Mouse (Mus musculus): ENCODE data around the gene Olfr1043. TPM values are rescaled to one million over a fixed set of nuclear protein-coding genes. Genes with fewer than 3 reads are reported as not detected.
"Not testable (repeated sequence)": the region's sequence is repeated elsewhere in the genome, so short reads cannot be mapped to it uniquely, and the experiment has no call there.

Gene Olfr1043
- not detected for total RNA-seq (2021)
- long read RNA-seq, experiment 1, result 0 reads
- long read RNA-seq, experiment 2, result 0 reads

GRCm38 (mm10) chr2:86167422-86167821 lies at the start of gene Olfr1043:
TSS of gene Olfr1043 (minus strand) at chr2:86167522.
- no peak for DNase-seq (ENCODE audit: low spot score)

GRCm38 (mm10) chr2:86202909-86203308 lies 35.6 kb upstream of the Olfr1043 start, which contains the start of gene Olfr1045:
TSS of gene Olfr1045 (minus strand) at chr2:86203009.
- DNase-seq (ENCODE audit: low spot score), result no peak

GRCm38 (mm10) chr2:86195863-86196262 lies 28.5 kb upstream of the Olfr1043 start:
- no peak for DNase-seq (ENCODE audit: low spot score)

- no peak for DNase-seq (ENCODE audit: low spot score)
Measured at GRCm38 (mm10) chr2:86185583-86185982, 18.3 kb upstream of the Olfr1043 start, which contains the start of gene Olfr52. TSS of gene Olfr52 (minus strand) at chr2:86185683.

GRCm38 (mm10) chr2:86179950-86180349 lies 12.6 kb upstream of the Olfr1043 start:
- no peak for DNase-seq (ENCODE audit: low spot score)

- DNase-seq (ENCODE audit: low spot score), result no peak
Measured at GRCm38 (mm10) chr2:86177720-86178119, 10.4 kb upstream of the Olfr1043 start, which contains the start of gene Olfr1044. TSS of gene Olfr1044 (minus strand) at chr2:86177820.

- DNase-seq (ENCODE audit: low spot score), result not testable (repeated sequence)
Measured at GRCm38 (mm10) chr2:86175422-86175821, 8.1 kb upstream of the Olfr1043 start.

- DNase-seq (ENCODE audit: low spot score), result no peak
Measured at GRCm38 (mm10) chr2:86161738-86162137, 5.6 kb downstream of the Olfr1043 start, which contains the start of gene Olfr1042. TSS of gene Olfr1042 (minus strand) at chr2:86161838.

GRCm38 (mm10) chr2:86146632-86147031 lies 20.7 kb downstream of the Olfr1043 start, which contains the start of gene Olfr1040:
TSS of gene Olfr1040 (minus strand) at chr2:86146732.
- no peak for DNase-seq (ENCODE audit: low spot score)

- no peak for DNase-seq (ENCODE audit: low spot score)
Measured at GRCm38 (mm10) chr2:86135828-86136227, 31.5 kb downstream of the Olfr1043 start, which contains the start of gene Olfr1039. TSS of gene Olfr1039 (minus strand) at chr2:86135928.

Other genes with a start within 250 kb of the Olfr1043 start
- not detected for gene Olfr1026, start 246.0 kb downstream of the Olfr1043 start, total RNA-seq (2021)
- not detected for gene Olfr1028, start 217.1 kb downstream of the Olfr1043 start, total RNA-seq (2021)
- gene Olfr1029, start 193.6 kb downstream of the Olfr1043 start, total RNA-seq (2021), result not detected
- not detected for gene Olfr1030, start 188.2 kb downstream of the Olfr1043 start, total RNA-seq (2021)
- not detected for gene Olfr1031, start 177.2 kb downstream of the Olfr1043 start, total RNA-seq (2021)
- gene Olfr1032, start 162.0 kb downstream of the Olfr1043 start, total RNA-seq (2021), result not detected
- under 1 TPM in 1 of 2 experiments, not detected in 1; 1.00 TPM for gene Olfr1033, start 146.9 kb downstream of the Olfr1043 start, total RNA-seq (2021)
- gene Olfr1034, start 121.7 kb downstream of the Olfr1043 start, total RNA-seq (2021), result not detected
- not detected for gene Olfr1036, start 93.5 kb downstream of the Olfr1043 start, total RNA-seq (2021)
- gene Olfr1037, start 80.1 kb downstream of the Olfr1043 start, total RNA-seq (2021), result not detected
- not detected for gene Olfr1039, start 31.6 kb downstream of the Olfr1043 start, total RNA-seq (2021)
- gene Olfr1040, start 20.8 kb downstream of the Olfr1043 start, total RNA-seq (2021), result not detected
- not detected for gene Olfr1042, start 5.7 kb downstream of the Olfr1043 start, total RNA-seq (2021)
- not detected for gene Olfr1044, start 10.3 kb upstream of the Olfr1043 start, total RNA-seq (2021)
- gene Olfr52, start 18.2 kb upstream of the Olfr1043 start, total RNA-seq (2021), result not detected
- gene Olfr1045, start 35.5 kb upstream of the Olfr1043 start, total RNA-seq (2021), result not detected
- not detected for gene Olfr1046, start 51.8 kb upstream of the Olfr1043 start, total RNA-seq (2021)
- gene Olfr1047, start 63.9 kb upstream of the Olfr1043 start, total RNA-seq (2021), result not detected
- not detected for gene Olfr1048, start 72.8 kb upstream of the Olfr1043 start, total RNA-seq (2021)
- gene Olfr1049, start 90.8 kb upstream of the Olfr1043 start, total RNA-seq (2021), result not detected
- not detected for gene Olfr1051, start 111.6 kb upstream of the Olfr1043 start, total RNA-seq (2021)
- not detected for gene Olfr1052, start 124.9 kb upstream of the Olfr1043 start, total RNA-seq (2021)
- gene Olfr1053, start 147.8 kb upstream of the Olfr1043 start, total RNA-seq (2021), result not detected
- gene Olfr1054, start 167.9 kb upstream of the Olfr1043 start, total RNA-seq (2021), result not detected
- not detected for gene Olfr1055, start 182.8 kb upstream of the Olfr1043 start, total RNA-seq (2021)
- not detected for gene Olfr1056, start 194.9 kb upstream of the Olfr1043 start, total RNA-seq (2021)
- not detected for gene Olfr1057, start 210.9 kb upstream of the Olfr1043 start, total RNA-seq (2021)
- gene Olfr1058, start 221.0 kb upstream of the Olfr1043 start, total RNA-seq (2021), result not detected
- not detected for gene Olfr1061, start 246.5 kb upstream of the Olfr1043 start, total RNA-seq (2021)

All from gastrocnemius, adult 18-20 months (tissue).